7 mouse cellular contexts compared by ENCODE assay signal in genomic region chr8:115249688-115250366, GRCm38 (mm10).
DNase-seq lines count a peak whose midpoint lies in the region; ATAC-seq and TF ChIP-seq lines count a peak whose summit lies in the region.

No protein-coding gene starts in this region.

- no peak for TF ChIP-seq CTCF in kidney, adult 2 months (conservative IDR thresholded peaks at IDR 0.05; ENCODE audit: insufficient read depth, insufficient read length, low read depth, low read length)

- peak overlapping the region; percentile 17 for H3K4me3 ChIP-seq in heart, embryonic 13.5 days
- peak overlapping the region; percentile 1; the same call in 1 of the 2 replicates for H3K4me3 ChIP-seq in kidney, adult 2 months (ENCODE audit: insufficient read depth, low read depth, low read length)
- H3K4me3 ChIP-seq in midbrain, embryonic 11.5 days (ENCODE audit: low read depth, low read length): no peak overlapping the region

- H3K4me1 ChIP-seq in heart, embryonic 13.5 days: peaks cover 5% of the 10 kb centered on the region
- no peaks in the 10 kb centered on the region for H3K4me1 ChIP-seq in kidney, adult 2 months (ENCODE audit: control insufficient read depth, insufficient read depth, low read length)
- peaks cover 4% of the 10 kb centered on the region; the same call in 1 of the 2 replicates for H3K4me1 ChIP-seq in midbrain, embryonic 11.5 days (ENCODE audit: control insufficient read depth, insufficient read depth, low read length)

- H3K36me3 ChIP-seq in heart, embryonic 13.5 days: no peaks in the 10 kb centered on the region
- no peaks in the 10 kb centered on the region for H3K36me3 ChIP-seq in kidney, adult 2 months (ENCODE audit: control insufficient read depth, insufficient read depth, low read length)
- no peaks in the 10 kb centered on the region for H3K36me3 ChIP-seq in midbrain, embryonic 11.5 days (ENCODE audit: control insufficient read depth, insufficient read depth, low read length)

- peak overlapping the region; percentile 55 for H3K4me2 ChIP-seq in heart, embryonic 13.5 days
- peak overlapping the region; percentile 14; the same call in 1 of the 2 replicates for H3K4me2 ChIP-seq in midbrain, embryonic 11.5 days

- ATAC-seq in heart, embryonic 13.5 days (ENCODE audit: extremely low read depth, insufficient number of reproducible peaks, low FRiP score, low TSS enrichment): no peak
- ATAC-seq in midbrain, embryonic 11.5 days (ENCODE audit: low FRiP score): peak; percentile 22; the same call in 1 of the 2 replicates

- 40% methylated on average over 22 of the region's 22 CpGs for whole genome bisulfite sequencing in heart, embryonic 13.5 days
- 25% methylated on average over 22 of the region's 22 CpGs for WGBS in kidney, adult 2 months
- WGBS in midbrain, embryonic 11.5 days: 39% methylated on average over 22 of the region's 22 CpGs

- H3K27ac ChIP-seq in heart, embryonic 13.5 days (replicated peaks): no peak overlapping the region
- no peak overlapping the region for H3K27ac ChIP-seq in kidney, adult 2 months (ENCODE audit: insufficient read depth, low read depth, low read length)
- H3K27ac ChIP-seq in midbrain, embryonic 11.5 days (ENCODE audit: low read depth, low read length): no peak overlapping the region

- no peak for TF ChIP-seq POLR2A in kidney, adult 2 months (IDR thresholded peaks at IDR 0.05; ENCODE audit: low read depth, low read length)

- H3K9ac ChIP-seq in heart, embryonic 13.5 days: no peak overlapping the region
- no peak overlapping the region for H3K9ac ChIP-seq in midbrain, embryonic 11.5 days (ENCODE audit: low read length)

- peaks cover 17% of the 10 kb centered on the region for H3K27me3 ChIP-seq in heart, embryonic 13.5 days (replicated peaks)
- H3K27me3 ChIP-seq in kidney, adult 2 months (replicated peaks; ENCODE audit: control insufficient read depth, insufficient read depth, low read length): no peaks in the 10 kb centered on the region
- no peaks in the 10 kb centered on the region for H3K27me3 ChIP-seq in midbrain, embryonic 11.5 days (ENCODE audit: control insufficient read depth, insufficient read depth, low read length)

- DNase-seq in ovary, adult 18-20 months (ENCODE audit: low spot score): peak; percentile 17
- no peak for DNase-seq in ovary, postnatal 10 days (ENCODE audit: low spot score)
- peak; percentile 30 for DNase-seq in kidney, adult 2 months
- DNase-seq in midbrain, embryonic 11.5 days (ENCODE audit: low spot score, missing footprints): peak; percentile 89
- no peak for DNase-seq in layer of hippocampus, adult 8-10 months (ENCODE audit: low spot score in 2 of 2)
- DNase-seq in embryo, embryonic 10 days (ENCODE audit: low spot score): no peak

- 0 out of 2 replicates have a peak, but pooled peaks cover 4% of the 10 kb centered on the region for H3K9me3 ChIP-seq in heart, embryonic 13.5 days
- no peaks in the 10 kb centered on the region for H3K9me3 ChIP-seq in midbrain, embryonic 11.5 days (ENCODE audit: control insufficient read depth, low read length)

Comparison
In these comparisons a context has a peak if more than half of its experiments do, and no peak if none do; other contexts are left out.
1. DNase-seq: peak in ovary, adult 18-20 months (single experiment), kidney, adult 2 months (single experiment) and midbrain, embryonic 11.5 days (single experiment); none in ovary, postnatal 10 days (single experiment), layer of hippocampus, adult 8-10 months (0 of 2) and embryo, embryonic 10 days (single experiment).